Mouse (Mus musculus) lung, embryonic 14.5 days (tissue): Measurements from ENCODE around the gene Pah. TPM values are rescaled to one million over a fixed set of nuclear protein-coding genes. Genes with fewer than 3 reads are reported as not detected.

Source experiments
- ATAC-seq: fragments of 200-750 bp; cut with Nextera tagmentation; 2 replicates; pipeline ENCODE4 v1.8.0; 2017; ENCODE audit warnings: mild to moderate bottlenecking, moderate TSS enrichment, moderate library complexity; ENCODE audit not compliant: insufficient read depth
- DNase-seq: peaks from one replicate; pipeline ENCODE4 v3.0.0-alpha.2; 2015
- H3K27ac ChIP-seq: fragments of 300-500 bp; sonication (generic); 2 replicates; pipeline ENCODE4 v1.5.1; 2014; ENCODE audit warnings: low read depth, mild to moderate bottlenecking, moderate library complexity
- H3K27me3 ChIP-seq: fragments of 300-500 bp; sonication (generic); 2 replicates; pipeline ENCODE4 v1.6.1; 2014; ENCODE audit warnings: low read length, control low read depth; ENCODE audit not compliant: insufficient read depth
- H3K36me3 ChIP-seq: fragments of 300-500 bp; sonication (generic); 2 replicates; pipeline ENCODE4 v1.6.1; 2014; ENCODE audit warnings: control low read depth; ENCODE audit not compliant: insufficient read depth
- H3K4me1 ChIP-seq: fragments of 300-500 bp; sonication (generic); 2 replicates; pipeline ENCODE4 v1.6.1; 2014; ENCODE audit warnings: antibody characterized with exemption, control low read depth; ENCODE audit not compliant: insufficient read depth
- H3K4me2 ChIP-seq: fragments of 300-500 bp; sonication (generic); 2 replicates; pipeline ENCODE4 v1.6.1; 2014; ENCODE audit warnings: mild to moderate bottlenecking
- H3K4me3 ChIP-seq: fragments of 300-500 bp; sonication (generic); 2 replicates; pipeline ENCODE4 v1.5.1; 2014; ENCODE audit warnings: low read depth, low read length
- H3K9ac ChIP-seq: fragments of 300-500 bp; sonication (generic); 2 replicates; pipeline ENCODE4 v1.6.1; 2014
- H3K9me3 ChIP-seq: fragments of 300-500 bp; sonication (generic); 2 replicates; pipeline ENCODE4 v1.6.1; 2016; ENCODE audit warnings: low read depth, low read length, control low read depth
- CTCF ChIP-seq: IDR thresholded peaks from 2 replicates; pipeline ENCODE4 v1.5.1; 2016; ENCODE audit warnings: antibody characterized with exemption, low read depth
- WGBS: fragments of 180-500 bp; shearing (Covaris S2); extraction: QIAGEN DNeasy Blood & Tissue Kit; methylation state at CpG from one replicate; pipeline ENCODE4 v1.1.7; 2014; 5-methylcytosine and 5-hydroxymethylcytosine counted together
- polyA plus RNA-seq: library from polyadenylated mRNA; unstranded; fragments of >200 nt; fragmentation: Nextera tagmentation; extraction: Ambion mirVana; gene quantifications from 2 replicates; pipeline ENCODE4 v1.2.1, GENCODE M21; 2014

Pah gene
- polyA plus RNA-seq, 1 experiment from 2014 or later: not detected

DNA sequence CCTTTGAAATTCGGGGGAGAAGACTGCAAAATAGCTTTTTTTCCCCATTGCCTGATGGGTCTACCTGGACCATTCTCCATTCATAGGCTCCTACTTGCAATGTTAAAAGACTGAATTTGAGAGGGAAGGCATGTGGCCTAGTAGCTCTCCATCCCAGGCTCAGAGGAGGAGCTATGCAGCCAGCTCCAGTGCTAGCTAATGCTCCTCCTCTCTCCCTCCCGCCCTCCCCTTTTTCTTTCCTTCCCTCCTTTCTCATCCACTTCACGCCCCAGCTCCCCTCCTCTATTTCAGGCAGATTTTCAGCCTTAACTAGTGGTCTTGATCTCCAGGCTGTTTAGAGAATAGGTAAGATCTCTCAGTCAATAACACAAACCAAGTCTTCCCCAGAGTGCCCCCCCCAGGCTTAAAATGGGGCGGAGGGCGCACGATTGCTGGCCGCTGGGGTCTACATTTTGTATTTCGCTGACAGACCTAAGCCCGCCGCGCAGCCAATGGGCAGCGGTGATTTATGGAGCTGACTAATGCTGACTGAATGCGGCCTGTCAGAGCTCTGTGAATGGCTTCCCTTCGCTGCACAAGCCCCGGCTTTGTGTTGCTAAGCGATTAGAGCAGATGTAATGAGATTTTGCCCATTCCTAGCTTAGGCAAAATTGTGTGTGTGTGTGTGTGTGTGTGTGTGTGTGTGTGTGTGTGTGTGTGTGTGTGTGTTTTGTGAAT, 33.0 kb upstream of the Pah start:
- Histone ChIP-seq H3K27ac (no peak overlapping the region), H3K27me3 (peaks cover 93% of the 10 kb centered on the region), H3K4me3 (no peak overlapping the region), H3K36me3 (no peaks in the 10 kb centered on the region), H3K9me3 (no peaks in the 10 kb centered on the region), H3K4me2 (no peak overlapping the region), H3K4me1 (no peaks in the 10 kb centered on the region), H3K9ac (no peak overlapping the region)
- ATAC-seq (no peak), DNase-seq (peak; percentile 62)
- no peak for TF ChIP-seq CTCF
- WGBS: under 1% methylated on average over 16 of the region's 16 CpGs

DNA sequence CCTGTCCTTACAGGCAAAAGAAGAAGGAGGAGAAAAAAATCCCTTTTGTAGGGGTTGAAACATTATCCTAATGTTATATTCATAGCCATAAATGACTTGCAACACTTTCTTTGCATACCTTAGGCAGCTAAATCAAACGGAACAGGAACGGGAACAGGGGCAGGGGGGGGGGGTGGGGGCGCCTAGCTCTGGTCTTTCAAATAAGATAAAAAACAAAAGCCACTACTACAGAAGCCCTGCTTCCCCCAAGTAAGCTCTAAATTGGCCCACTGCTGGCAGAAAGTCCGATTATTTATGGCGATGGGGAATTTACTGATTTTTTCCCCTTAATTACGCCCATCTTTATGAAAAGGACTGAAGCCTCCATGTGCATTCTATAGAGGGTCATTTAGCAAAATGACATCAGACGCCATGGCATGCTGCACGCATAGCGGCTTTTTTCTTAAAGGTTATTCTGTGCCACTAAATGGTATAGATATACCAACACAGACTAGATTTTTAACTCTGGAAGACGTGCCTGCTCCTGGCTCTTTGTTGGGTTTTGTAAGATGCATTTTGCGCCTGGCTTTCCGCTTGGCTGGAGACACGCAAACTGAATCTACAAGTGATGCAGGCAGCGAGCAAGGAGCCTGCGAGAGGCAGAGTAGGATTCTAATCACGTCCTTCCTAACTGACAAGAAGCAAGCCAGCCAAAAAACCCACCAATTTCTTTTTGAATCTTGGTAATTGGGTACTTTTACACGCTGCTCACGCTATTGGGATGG, 32.2 kb upstream of the Pah start:
- no peak for TF ChIP-seq CTCF
- H3K9me3 ChIP-seq: no peaks in the 10 kb centered on the region
- H3K4me3 ChIP-seq: no peak overlapping the region
- no peak overlapping the region for H3K4me2 ChIP-seq
- H3K36me3 ChIP-seq: no peaks in the 10 kb centered on the region
- H3K9ac ChIP-seq: no peak overlapping the region
- no peaks in the 10 kb centered on the region for H3K4me1 ChIP-seq
- DNase-seq (no peak), ATAC-seq (no peak)
- no peak overlapping the region for H3K27ac ChIP-seq
- WGBS: 6% methylated on average over 18 of the region's 18 CpGs
- peaks cover 98% of the 10 kb centered on the region for H3K27me3 ChIP-seq

DNA sequence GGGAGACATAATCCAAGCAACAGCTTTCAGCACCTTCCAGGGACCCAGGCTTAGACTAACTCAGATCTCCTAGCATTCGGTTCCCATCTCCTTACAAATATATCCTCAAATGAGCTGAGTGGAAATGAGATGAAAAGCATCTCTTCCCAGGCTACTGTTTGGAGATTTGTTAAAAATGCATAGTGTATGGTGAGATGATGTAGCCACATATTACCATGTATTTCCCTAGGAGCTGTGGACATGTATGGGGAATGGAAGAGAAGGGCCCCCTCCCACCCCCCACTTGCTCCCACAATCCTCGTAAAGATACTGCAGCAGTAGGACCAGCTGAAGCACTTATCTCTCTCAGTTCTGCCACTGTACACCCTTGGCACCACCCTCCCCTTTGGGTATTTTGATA, 31.3 kb upstream of the Pah start:
- ATAC-seq (no peak), DNase-seq (no peak)
- Histone ChIP-seq H3K4me2 (no peak overlapping the region), H3K4me3 (no peak overlapping the region), H3K9ac (no peak overlapping the region), H3K4me1 (no peaks in the 10 kb centered on the region), H3K27ac (no peak overlapping the region), H3K9me3 (no peaks in the 10 kb centered on the region), H3K36me3 (no peaks in the 10 kb centered on the region), H3K27me3 (peaks cover 98% of the 10 kb centered on the region)
- TF ChIP-seq CTCF: no peak
- WGBS: 0% methylated on average over 2 of the region's 2 CpGs

GRCm38 (mm10) chr10:87491485-87492040, 30.0 kb upstream of the Pah start:
- no peak for ATAC-seq
- Histone ChIP-seq H3K9me3 (no peaks in the 10 kb centered on the region), H3K4me1 (no peaks in the 10 kb centered on the region), H3K27me3 (peaks cover 94% of the 10 kb centered on the region), H3K4me2 (no peak overlapping the region), H3K4me3 (no peak overlapping the region), H3K27ac (no peak overlapping the region), H3K36me3 (no peaks in the 10 kb centered on the region), H3K9ac (no peak overlapping the region)
- no peak for DNase-seq
- TF ChIP-seq CTCF: no peak
- WGBS: 3% methylated on average over 11 of the region's 11 CpGs

- H3K36me3 ChIP-seq: no peaks in the 10 kb centered on the region
- H3K27ac ChIP-seq: no peak overlapping the region
- peaks cover 91% of the 10 kb centered on the region for H3K27me3 ChIP-seq
- H3K9ac ChIP-seq: peak overlapping the region; percentile 46; the same call in 1 of the 2 replicates
- H3K9me3 ChIP-seq: no peaks in the 10 kb centered on the region
- peak; percentile 38 for ATAC-seq
- WGBS: under 1% methylated on average over 26 of the region's 26 CpGs
- H3K4me3 ChIP-seq: peak overlapping the region; percentile 54
- H3K4me1 ChIP-seq: no peaks in the 10 kb centered on the region
- no peak for DNase-seq
- TF ChIP-seq CTCF: no peak
- H3K4me2 ChIP-seq: peak overlapping the region; percentile 97
Measured at GRCm38 (mm10) chr10:87492332-87492660, 29.3 kb upstream of the Pah start.

- Histone ChIP-seq H3K27me3 (peaks cover 88% of the 10 kb centered on the region), H3K4me3 (peak overlapping the region; percentile 54), H3K36me3 (no peaks in the 10 kb centered on the region), H3K4me2 (peak overlapping the region; percentile 97), H3K9ac (peak overlapping the region; percentile 46), H3K9me3 (peaks cover 2% of the 10 kb centered on the region; the same call in 1 of the 2 replicates), H3K27ac (no peak overlapping the region), H3K4me1 (no peaks in the 10 kb centered on the region)
- TF ChIP-seq CTCF: no peak
- DNase-seq (peak; percentile 86), ATAC-seq (peak; percentile 77)
- under 1% methylated on average over 76 of the region's 90 CpGs for WGBS
Measured at GRCm38 (mm10) chr10:87492661-87493551, 28.7 kb upstream of the Pah start.
